Mouse (Mus musculus): ENCODE results near the gene Grik3.
"Not testable (repeated sequence)": the region's sequence is repeated elsewhere in the genome, so short reads cannot be mapped to it uniquely, and the experiment has no call there.

Gene Grik3

DNA sequence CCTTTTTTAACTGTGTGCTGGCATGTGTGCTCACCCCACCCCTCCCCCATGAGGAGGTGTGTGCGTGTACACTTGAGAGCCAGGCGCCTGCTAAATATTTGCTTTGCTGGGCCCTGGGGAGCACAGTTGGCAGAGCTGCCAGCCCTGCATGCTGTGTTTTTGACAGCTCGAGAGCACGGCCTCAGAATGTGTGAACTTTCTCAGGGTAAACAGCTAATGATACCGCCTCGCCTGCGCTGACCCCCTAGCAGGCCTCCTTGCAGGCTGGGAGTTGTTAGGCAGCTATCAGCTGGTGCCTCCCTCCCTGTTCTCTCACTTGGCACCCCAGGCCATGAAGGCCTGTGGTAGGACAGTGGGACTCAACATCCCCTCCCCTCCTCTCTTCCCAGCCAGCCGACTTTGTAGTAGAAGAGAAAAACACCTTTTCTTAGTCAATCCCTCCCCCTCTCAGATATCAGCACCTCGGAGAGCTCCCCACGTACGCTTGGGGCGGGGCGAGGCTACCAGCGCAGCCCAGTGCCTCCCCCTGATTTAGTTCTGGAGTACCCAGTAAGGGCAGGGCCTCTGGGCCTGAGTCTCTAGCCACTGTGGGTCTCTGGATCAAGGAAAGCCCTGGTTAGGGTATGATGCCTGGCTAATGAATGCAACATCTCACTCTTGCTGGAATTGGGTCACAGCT, 99.9 kb downstream of the Grik3 start:
- no peak for DNase-seq (ENCODE audit: low read depth, low spot score)

DNA sequence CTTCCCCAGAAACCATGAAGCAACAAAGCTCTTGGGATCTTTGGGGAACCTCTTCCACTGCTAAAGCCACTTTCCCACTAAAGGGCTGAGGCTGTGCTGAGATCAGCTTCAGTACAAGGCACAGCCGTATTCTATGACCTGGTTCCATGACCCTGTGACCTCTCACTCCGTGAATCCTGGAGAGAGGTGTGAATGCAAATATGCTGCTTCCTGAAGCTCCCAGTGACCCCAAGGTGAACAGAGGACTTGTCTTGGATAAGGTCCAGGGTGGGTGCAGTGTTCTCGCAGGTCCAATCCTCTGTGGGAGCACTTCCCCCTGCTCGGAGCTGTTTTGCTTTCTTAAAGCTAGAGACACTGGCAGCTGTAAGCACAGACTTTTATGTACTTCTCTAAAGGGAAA, 102.2 kb downstream of the Grik3 start:
- no peak for DNase-seq (ENCODE audit: low read depth, low spot score)

GRCm38 (mm10) chr4:125595011-125595410, 104.5 kb downstream of the Grik3 start:
- peak; percentile 52 for DNase-seq (ENCODE audit: low read depth, low spot score)

- DNase-seq (ENCODE audit: low read depth, low spot score) = no peak
These were observed 108.2 kb downstream of the Grik3 start for GRCm38 (mm10) chr4:125598677-125599076.

GRCm38 (mm10) chr4:125599510-125600005, 109.1 kb downstream of the Grik3 start:
- no peak for DNase-seq (ENCODE audit: low read depth, low spot score)

DNA sequence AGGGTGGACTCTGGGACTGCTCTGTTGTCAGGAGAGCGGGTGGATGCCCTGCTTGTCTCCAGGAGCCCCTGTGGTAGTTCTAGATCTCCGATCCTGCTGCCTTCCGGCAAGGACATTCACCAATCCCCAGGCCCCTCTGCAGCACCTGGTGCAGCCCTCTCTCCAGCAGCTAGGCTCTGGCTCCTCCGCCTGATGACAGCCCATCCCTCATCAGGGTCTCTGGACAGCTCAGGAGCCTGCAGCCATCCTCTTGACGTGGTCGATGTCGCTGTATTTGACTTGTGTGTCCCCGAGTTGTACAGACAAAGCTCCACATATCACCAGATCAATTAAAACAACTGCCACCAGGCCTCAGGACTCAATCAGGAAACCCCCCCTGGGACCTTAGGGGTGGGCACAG, 110.1 kb downstream of the Grik3 start:
- DNase-seq (ENCODE audit: low read depth, low spot score) = no peak

GRCm38 (mm10) chr4:125601301-125601700, 110.8 kb downstream of the Grik3 start:
- DNase-seq (ENCODE audit: low read depth, low spot score) = no peak

DNA sequence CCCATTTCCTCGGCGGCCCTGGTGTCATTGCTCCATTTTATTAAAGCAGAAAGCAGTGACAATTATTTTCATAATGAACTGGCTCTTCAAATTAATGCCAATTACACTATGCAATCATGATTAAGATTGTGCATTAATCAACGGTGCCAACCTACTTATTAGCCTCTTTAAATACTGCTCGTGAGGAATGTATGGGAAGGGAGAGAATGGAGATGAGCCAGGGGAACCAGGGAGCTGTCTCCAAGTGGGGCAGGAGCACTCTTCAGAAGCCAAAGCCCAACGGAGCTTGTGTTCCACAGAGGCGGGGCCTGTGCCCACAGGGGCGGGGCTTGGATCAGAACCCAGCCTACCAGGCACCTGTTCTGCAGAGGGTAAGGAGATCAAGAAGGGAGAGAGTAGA, 114.0 kb downstream of the Grik3 start:
- no peak for DNase-seq (ENCODE audit: low read depth, low spot score)

DNA sequence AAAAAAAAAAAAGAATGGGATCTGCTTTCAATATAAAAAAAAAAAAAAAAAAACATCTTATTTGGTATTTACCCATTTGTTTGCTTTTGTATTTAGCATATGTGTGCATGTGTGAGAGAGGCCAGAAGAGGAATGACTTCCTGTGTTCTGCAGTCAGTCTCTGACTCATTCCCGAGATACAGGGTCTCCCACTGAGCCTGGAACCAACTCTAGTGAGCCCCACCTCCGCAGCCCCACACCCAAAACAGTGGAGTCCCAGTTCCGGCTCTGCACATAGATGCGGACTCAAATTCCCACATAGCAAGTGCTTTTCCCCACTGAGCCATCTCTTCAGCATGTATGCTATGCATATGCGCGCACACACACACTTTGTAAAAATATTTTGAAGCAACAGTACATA, 115.6 kb downstream of the Grik3 start:
- DNase-seq (ENCODE audit: low read depth, low spot score) = no peak

DNA sequence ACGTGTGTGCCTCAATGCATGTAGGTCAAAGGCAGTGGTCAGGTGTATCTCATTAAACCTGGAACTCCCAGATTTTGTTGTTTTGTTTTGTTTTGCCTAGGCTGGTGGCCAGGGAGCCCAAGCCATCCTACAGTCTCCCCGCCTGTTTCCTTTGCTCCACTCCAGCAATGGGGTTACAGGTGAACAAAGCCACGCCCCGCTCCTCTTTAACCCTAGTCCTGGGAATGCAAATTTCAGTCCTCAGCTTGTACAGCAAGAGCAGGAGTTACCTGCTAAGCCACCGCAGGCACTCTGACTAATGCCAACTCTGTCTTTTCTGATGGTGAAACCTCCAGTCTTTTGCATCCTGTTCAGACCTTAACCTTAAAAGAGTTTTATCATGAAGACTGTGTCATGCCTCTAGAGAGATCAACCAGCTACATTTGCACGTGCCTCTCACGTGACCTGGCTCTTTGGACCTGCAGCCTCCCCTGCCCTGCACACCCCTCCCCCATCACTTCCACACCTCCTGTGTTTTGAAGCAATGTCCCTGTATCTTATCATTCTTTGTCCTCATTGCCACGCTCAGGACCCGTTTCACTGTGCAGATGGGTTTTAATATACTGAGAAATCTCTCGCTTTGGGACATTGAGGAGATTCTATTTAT, 117.0 kb downstream of the Grik3 start:
- DNase-seq (ENCODE audit: low read depth, low spot score) = no peak

- DNase-seq (ENCODE audit: low read depth, low spot score) = not testable (repeated sequence)
These were observed 118.4 kb downstream of the Grik3 start for GRCm38 (mm10) chr4:125608896-125609295.

DNA sequence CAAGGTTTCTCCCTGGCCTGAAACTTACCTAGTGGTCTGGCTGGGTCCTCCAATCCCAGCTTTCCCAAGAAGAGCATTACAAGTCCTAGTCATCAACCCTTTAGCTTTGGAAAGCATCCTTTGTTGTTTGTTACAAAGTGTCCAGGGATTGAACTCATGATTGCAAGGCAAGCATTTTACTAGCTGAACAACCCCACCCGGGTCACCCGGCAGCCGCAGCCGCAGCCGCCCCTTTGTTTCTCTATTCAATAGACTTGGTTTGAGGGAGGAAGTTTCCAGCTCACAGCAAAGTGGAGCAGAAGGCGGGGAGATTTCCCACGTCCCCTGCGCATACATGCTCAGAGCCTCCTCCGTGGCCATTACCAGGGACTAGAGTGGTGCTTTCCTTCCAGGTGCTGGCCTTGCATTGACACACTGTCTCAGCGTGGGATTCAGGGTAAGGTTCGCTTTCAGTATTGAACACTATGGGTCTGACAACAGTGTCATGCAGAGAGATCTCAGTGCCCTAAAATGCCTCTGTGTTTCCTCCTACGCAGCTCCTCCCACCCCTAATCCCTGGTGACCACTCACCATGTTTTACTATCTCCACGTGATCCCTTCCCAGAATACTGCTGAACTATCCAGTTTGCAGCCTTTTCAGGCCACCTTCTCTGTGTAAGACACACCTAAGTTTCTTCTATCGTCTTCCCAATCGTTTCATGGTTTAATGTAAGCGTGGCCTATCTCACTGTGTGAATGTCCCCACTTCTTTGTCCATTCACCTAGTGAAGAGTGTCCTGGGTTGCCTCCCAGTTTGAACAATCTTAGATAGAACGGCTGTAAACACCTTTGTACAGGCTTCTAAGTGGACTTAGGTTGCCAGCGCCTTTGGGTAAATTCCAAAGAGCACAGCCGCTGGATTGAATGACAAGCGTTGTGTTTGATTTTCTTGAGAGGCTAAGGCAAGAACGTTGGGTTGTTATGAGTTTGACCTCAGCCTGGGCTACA, 119.1 kb downstream of the Grik3 start:
- no peak for DNase-seq (ENCODE audit: low read depth, low spot score)

DNA sequence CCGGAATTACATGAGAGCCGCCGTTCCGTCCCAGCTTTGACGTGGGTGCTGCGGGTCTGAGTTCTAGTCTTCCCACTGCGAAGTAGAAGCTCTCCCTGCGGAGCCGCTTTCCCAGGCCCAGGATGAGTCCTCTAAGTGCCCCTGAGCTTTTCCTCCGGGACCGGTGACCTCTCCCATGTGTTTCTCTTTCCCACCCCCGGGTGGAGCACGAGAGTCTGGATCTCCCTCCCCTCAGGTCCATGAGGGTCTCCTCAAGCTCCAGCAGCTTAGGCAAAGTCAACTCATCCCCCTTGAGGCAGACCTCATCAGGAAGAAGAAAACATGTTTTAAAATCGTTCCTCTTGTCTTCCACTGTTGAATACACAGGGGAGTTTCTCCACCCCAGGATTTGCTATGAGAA, 127.4 kb downstream of the Grik3 start:
- no peak for DNase-seq (ENCODE audit: low read depth, low spot score)

DNA sequence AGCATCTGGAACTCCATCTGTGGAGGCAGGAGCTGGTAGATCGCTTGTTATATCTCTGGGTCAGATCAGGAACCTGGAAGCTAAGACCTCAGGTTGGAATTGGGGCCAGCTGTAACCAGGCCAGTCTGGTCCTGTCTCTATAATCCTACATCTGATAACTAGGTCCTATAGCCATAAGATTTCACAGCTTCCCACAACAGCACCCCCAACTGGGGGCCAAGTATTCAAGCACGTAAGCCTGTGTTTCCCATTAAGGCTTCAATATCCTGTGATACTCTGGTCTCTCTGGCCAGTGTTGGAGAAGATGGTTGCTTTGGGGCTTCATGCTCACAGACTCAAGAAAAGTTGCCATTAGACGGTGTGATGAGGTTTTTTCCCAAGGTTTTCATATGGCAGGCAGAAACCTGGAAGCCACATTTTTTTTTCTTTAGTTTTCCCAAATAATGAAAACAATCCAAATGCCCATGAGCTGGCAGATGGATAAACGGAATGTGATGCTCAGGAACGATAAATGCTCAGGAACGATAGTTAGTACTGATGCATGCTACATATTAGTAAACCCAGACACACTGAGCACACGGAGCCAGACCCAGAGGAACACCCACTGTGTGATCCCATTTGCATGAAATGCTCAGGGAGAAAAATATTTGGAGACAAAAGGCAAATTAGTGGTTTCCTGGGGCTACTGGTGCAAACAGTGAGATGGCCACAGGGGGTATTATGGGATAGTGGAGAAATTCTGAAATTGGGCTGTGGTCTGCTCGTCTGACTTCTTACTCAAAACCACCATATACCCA, 128.2 kb downstream of the Grik3 start:
- no peak for DNase-seq (ENCODE audit: low read depth, low spot score)

DNA sequence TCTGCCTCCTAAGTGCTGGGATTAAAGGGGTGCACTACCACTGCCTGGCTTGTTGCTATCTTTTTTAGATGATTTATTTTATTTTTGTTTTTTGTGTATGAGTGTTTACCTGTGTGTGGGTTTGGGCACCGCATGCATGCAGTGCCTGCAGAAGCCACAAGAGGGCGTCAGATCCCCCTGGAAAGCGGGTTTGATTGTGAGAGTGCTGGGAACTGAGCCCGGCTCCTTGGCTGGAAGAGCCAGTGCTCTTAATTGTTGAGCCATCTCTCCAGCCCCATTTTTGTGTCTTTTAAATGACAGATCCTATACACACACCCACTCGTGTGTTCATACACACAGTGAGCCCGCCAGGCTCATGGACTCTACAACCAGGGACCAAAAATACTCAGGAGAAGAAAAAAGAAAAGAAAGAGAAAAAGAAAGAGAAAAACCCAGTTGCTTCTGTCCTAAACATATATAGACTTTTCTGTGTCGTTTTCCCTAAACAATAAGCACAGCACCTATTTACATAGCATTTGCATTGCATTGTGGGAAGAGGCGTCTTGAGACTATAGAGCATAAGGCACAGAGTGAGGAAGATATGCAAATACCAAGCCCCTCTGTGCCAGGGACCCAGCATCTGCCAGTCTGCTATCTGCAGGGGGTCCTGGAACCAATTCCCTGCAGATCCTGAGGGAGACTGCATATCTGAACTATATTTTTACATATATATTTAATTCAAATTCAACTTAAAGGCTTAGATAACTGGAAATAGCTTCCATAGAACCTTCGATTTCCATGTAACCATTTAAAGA, 134.6 kb downstream of the Grik3 start:
- DNase-seq (ENCODE audit: low read depth, low spot score) = no peak

- DNase-seq (ENCODE audit: low read depth, low spot score) = peak; percentile 47
These were observed 139.0 kb downstream of the Grik3 start for GRCm38 (mm10) chr4:125629544-125629943.

DNA sequence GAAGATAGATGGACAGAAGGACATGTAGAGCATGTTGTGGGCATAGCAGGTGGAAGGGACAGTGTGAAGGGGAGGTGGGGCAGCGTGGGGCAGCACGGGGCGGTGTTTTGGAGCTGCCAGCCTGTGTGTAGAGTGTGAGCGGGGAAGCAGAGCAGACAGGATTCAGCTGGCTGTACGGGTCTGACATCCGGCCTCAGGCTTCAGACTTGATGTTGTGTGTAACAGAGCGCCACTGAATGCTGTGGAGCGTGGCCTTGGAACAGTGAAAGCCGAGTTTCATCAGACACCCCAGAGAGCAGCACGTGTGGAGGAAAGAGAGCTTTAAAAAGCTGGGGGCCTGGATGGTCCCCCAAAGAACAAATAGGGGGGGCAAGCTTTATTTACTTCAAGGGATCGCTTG, 144.5 kb downstream of the Grik3 start:
- DNase-seq (ENCODE audit: low read depth, low spot score) = no peak

DNA sequence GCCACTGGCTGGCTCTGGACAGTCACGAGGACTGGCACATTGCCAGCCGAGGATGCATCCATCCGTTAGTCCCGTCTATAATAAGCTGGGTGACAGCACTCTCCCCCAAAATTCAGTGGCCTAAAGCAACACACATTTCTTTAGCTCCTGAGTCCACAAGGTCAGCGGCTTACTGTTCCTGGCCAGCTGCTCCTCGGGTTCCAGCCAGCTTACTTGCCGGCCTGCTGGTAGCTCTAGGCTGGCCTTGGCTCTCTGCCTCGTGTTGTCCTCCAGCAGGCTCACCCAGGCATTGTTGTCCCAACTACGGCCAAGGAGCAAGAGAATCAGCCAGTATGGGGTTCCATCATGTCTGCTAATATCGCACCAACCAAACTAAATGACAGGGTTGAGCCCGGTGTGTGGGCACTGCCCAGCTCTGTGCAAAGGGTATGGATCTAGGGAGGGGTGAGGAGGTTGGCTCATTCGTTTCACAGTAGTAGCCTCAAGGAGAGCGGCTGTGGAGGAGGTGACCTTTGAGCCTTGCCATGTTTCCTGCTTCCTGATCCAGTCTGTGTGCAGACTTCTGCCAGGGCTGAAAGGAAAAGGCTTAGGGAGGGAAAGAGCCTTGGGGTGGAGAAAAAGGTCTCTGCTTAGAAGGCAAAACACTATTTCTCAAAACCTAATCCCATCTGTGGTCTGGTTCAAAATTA, 146.3 kb downstream of the Grik3 start:
- peak; percentile 95 for DNase-seq (ENCODE audit: low read depth, low spot score)

DNA sequence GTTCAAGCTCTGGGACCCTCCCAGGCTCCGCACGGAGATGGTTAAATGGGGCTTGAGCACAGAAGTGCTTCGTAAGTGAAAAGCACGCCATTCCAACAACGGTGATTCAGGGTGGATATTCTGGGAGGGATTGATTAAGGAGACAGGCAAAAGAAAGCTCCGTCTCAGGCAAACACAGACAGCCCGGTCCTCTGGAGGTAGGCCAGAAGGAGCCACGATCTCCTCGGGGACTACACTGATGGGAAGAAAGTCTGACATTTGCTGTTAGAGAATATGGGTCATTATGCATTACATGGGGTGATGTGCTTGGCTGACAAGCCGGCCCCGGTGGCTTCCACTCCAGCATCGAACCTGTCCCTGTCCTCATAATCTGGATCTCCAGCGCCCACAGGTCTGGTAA, 146.9 kb downstream of the Grik3 start:
- DNase-seq (ENCODE audit: low read depth, low spot score) = no peak

DNA sequence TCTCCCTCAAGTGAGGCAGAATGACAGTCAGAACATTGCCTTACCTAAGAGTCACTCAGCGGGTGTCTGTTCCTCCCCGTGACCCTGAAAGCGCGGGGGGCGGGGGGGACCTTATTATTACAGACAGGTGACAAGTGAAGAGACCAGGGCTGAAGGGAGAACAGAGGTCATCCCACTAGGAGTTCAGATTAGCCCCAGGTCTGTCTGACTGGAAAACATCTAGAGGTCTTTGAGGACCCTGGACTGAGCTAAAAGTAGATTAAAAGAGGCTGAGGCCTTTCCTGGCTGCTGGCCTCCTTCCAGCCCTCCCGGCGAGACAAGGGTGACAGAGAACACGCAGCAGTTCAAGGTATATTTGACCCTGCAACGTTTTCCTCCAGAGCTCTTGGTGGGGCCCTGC, 150.0 kb downstream of the Grik3 start:
- no peak for DNase-seq (ENCODE audit: low read depth, low spot score)
